Mouse (Mus musculus): ENCODE data around the gene Spred2.

The Spred2 gene

GRCm38 (mm10) chr11:19983298-19983697, 59.1 kb downstream of the Spred2 start:
- no peak for DNase-seq (ENCODE audit: low read depth, low spot score)

- DNase-seq (ENCODE audit: low read depth, low spot score): no peak
Measured at GRCm38 (mm10) chr11:19984029-19984428, 59.9 kb downstream of the Spred2 start.

- no peak for DNase-seq (ENCODE audit: low read depth, low spot score)
Measured at GRCm38 (mm10) chr11:19985283-19985854, 61.2 kb downstream of the Spred2 start.

GRCm38 (mm10) chr11:19986443-19986861, 62.3 kb downstream of the Spred2 start:
- DNase-seq (ENCODE audit: low read depth, low spot score): no peak

- no peak for DNase-seq (ENCODE audit: low read depth, low spot score)
Measured at GRCm38 (mm10) chr11:19986871-19987755, 62.9 kb downstream of the Spred2 start.

- no peak for DNase-seq (ENCODE audit: low read depth, low spot score)
Measured at GRCm38 (mm10) chr11:19987756-19988091, 63.5 kb downstream of the Spred2 start.

- no peak for DNase-seq (ENCODE audit: low read depth, low spot score)
Measured at GRCm38 (mm10) chr11:19988224-19988623, 64.0 kb downstream of the Spred2 start.

- no peak for DNase-seq (ENCODE audit: low read depth, low spot score)
Measured at GRCm38 (mm10) chr11:19988631-19989030, 64.5 kb downstream of the Spred2 start.

- DNase-seq (ENCODE audit: low read depth, low spot score): no peak
Measured at GRCm38 (mm10) chr11:19989141-19989910, 65.2 kb downstream of the Spred2 start.

GRCm38 (mm10) chr11:19990731-19991130, 66.6 kb downstream of the Spred2 start:
- no peak for DNase-seq (ENCODE audit: low read depth, low spot score)

GRCm38 (mm10) chr11:19991303-19991976, 67.3 kb downstream of the Spred2 start:
- no peak for DNase-seq (ENCODE audit: low read depth, low spot score)

GRCm38 (mm10) chr11:19992341-19993281, 68.4 kb downstream of the Spred2 start:
- no peak for DNase-seq (ENCODE audit: low read depth, low spot score)

GRCm38 (mm10) chr11:19993753-19994152, 69.6 kb downstream of the Spred2 start:
- no peak for DNase-seq (ENCODE audit: low read depth, low spot score)

GRCm38 (mm10) chr11:19994262-19994790, 70.2 kb downstream of the Spred2 start:
- DNase-seq (ENCODE audit: low read depth, low spot score): no peak

GRCm38 (mm10) chr11:19997940-19998339, 73.8 kb downstream of the Spred2 start:
- DNase-seq (ENCODE audit: low read depth, low spot score): no peak

- DNase-seq (ENCODE audit: low read depth, low spot score): no peak
Measured at GRCm38 (mm10) chr11:20002883-20003282, 78.7 kb downstream of the Spred2 start.

- DNase-seq (ENCODE audit: low read depth, low spot score): no peak
Measured at GRCm38 (mm10) chr11:20007701-20008100, 83.5 kb downstream of the Spred2 start.

GRCm38 (mm10) chr11:20011210-20011978, 87.2 kb downstream of the Spred2 start:
- no peak for DNase-seq (ENCODE audit: low read depth, low spot score)

- DNase-seq (ENCODE audit: low read depth, low spot score): no peak
Measured at GRCm38 (mm10) chr11:20013366-20013765, 89.2 kb downstream of the Spred2 start.

GRCm38 (mm10) chr11:20017937-20018336, 93.8 kb downstream of the Spred2 start:
- no peak for DNase-seq (ENCODE audit: low read depth, low spot score)

Data from c-Kit-negative CD71-positive TER-119-positive erythroid progenitor cells, embryonic 14.5 days (primary cell).